Mouse (Mus musculus): Measurements from ENCODE around the gene Senp6. TPM values are rescaled to one million over a fixed set of nuclear protein-coding genes. Genes with fewer than 3 reads are reported as not detected.

The Senp6 gene
- polyA plus RNA-seq, 1 experiment = 6.9 TPM

- Histone ChIP-seq H3K9me3 (ENCODE audit: control insufficient read depth, low read length) (no peaks in the 10 kb centered on the region), H3K36me3 (ENCODE audit: control insufficient read depth) (peaks cover 27% of the 10 kb centered on the region), H3K27me3 (ENCODE audit: control insufficient read depth) (no peaks in the 10 kb centered on the region), H3K4me3 (replicated peaks) (no peak overlapping the region), H3K4me1 (ENCODE audit: control insufficient read depth) (no peaks in the 10 kb centered on the region)
- no peak for TF ChIP-seq GATA1 (IDR thresholded peaks at IDR 0.05; ENCODE audit: low read length)
- no peak for TF ChIP-seq TAL1 (IDR thresholded peaks at IDR 0.05; ENCODE audit: low read length)
These were observed 29.6 kb downstream of the Senp6 start for GRCm38 (mm10) chr9:80096325-80096724.

- Histone ChIP-seq H3K27me3 (ENCODE audit: control insufficient read depth) (no peaks in the 10 kb centered on the region), H3K9me3 (ENCODE audit: control insufficient read depth, low read length) (no peaks in the 10 kb centered on the region), H3K4me1 (ENCODE audit: control insufficient read depth) (no peaks in the 10 kb centered on the region), H3K4me3 (replicated peaks) (no peak overlapping the region), H3K36me3 (ENCODE audit: control insufficient read depth) (peaks cover 42% of the 10 kb centered on the region)
- TF ChIP-seq GATA1 (IDR thresholded peaks at IDR 0.05; ENCODE audit: low read length) (no peak), TAL1 (IDR thresholded peaks at IDR 0.05; ENCODE audit: low read length) (no peak)
These were observed 79.4 kb downstream of the Senp6 start for GRCm38 (mm10) chr9:80145992-80146587.

- H3K27me3 ChIP-seq (ENCODE audit: control insufficient read depth) = no peaks in the 10 kb centered on the region
- H3K36me3 ChIP-seq (ENCODE audit: control insufficient read depth) = peaks cover 16% of the 10 kb centered on the region
- H3K4me3 ChIP-seq (replicated peaks) = no peak overlapping the region
- no peaks in the 10 kb centered on the region for H3K4me1 ChIP-seq (ENCODE audit: control insufficient read depth)
- no peaks in the 10 kb centered on the region for H3K9me3 ChIP-seq (ENCODE audit: control insufficient read depth, low read length)
- TF ChIP-seq TAL1 (IDR thresholded peaks at IDR 0.05; ENCODE audit: low read length) (no peak), GATA1 (IDR thresholded peaks at IDR 0.05; ENCODE audit: low read length) (no peak)
These were observed 82.9 kb downstream of the Senp6 start for GRCm38 (mm10) chr9:80149594-80149993.

DNA sequence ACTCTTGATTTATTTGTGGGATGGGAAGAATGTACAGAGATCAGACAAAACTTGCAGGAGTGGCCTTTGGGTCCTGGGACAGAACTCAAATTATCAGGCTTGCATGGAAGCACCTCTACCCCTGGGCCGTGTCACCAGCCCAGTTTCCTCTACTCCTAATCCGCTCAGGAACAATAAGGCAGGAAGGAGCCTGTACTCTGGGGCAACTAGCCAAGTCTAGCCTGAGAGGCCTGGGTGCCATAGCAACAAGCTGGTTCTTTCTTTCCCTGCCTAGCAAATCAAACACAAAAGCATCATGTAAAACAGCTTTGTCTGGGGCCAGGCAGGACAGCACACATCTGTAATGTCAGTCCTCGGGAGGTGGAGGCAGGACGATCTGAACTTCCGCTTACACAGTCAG is 88.6 kb downstream of the Senp6 start:
- no peaks in the 10 kb centered on the region for H3K9me3 ChIP-seq (ENCODE audit: control insufficient read depth, low read length)

GRCm38 (mm10) chr9:80156780-80157179 is 90.1 kb downstream of the Senp6 start:
- Histone ChIP-seq H3K4me3 (replicated peaks) (no peak overlapping the region), H3K27me3 (ENCODE audit: control insufficient read depth) (peaks cover 6% of the 10 kb centered on the region), H3K36me3 (ENCODE audit: control insufficient read depth) (peaks cover 2% of the 10 kb centered on the region), H3K9me3 (ENCODE audit: control insufficient read depth, low read length) (no peaks in the 10 kb centered on the region), H3K4me1 (ENCODE audit: control insufficient read depth) (no peaks in the 10 kb centered on the region)
- TF ChIP-seq GATA1 (IDR thresholded peaks at IDR 0.05; ENCODE audit: low read length) (no peak), TAL1 (IDR thresholded peaks at IDR 0.05; ENCODE audit: low read length) (no peak)

More for the DNA sequence above, 88.6 kb downstream of the Senp6 start:
- H3K36me3 ChIP-seq (ENCODE audit: control insufficient read depth) = peaks cover 2% of the 10 kb centered on the region
- no peaks in the 10 kb centered on the region for H3K4me1 ChIP-seq (ENCODE audit: control insufficient read depth)
- TF ChIP-seq TAL1 (IDR thresholded peaks at IDR 0.05; ENCODE audit: low read length) (no peak), GATA1 (IDR thresholded peaks at IDR 0.05; ENCODE audit: low read length) (no peak)
- H3K27me3 ChIP-seq (ENCODE audit: control insufficient read depth) = peaks cover 3% of the 10 kb centered on the region; the same call in 1 of the 2 replicates
- H3K4me3 ChIP-seq (replicated peaks) = no peak overlapping the region

- H3K9me3 ChIP-seq (ENCODE audit: control insufficient read depth, low read length) = no peaks in the 10 kb centered on the region
- H3K4me3 ChIP-seq (replicated peaks) = no peak overlapping the region
- no peaks in the 10 kb centered on the region for H3K4me1 ChIP-seq (ENCODE audit: control insufficient read depth)
- TF ChIP-seq TAL1 (IDR thresholded peaks at IDR 0.05; ENCODE audit: low read length) (no peak), GATA1 (IDR thresholded peaks at IDR 0.05; ENCODE audit: low read length) (no peak)
- peaks cover 13% of the 10 kb centered on the region for H3K27me3 ChIP-seq (ENCODE audit: control insufficient read depth)
- no peaks in the 10 kb centered on the region for H3K36me3 ChIP-seq (ENCODE audit: control insufficient read depth)
These were observed 91.2 kb downstream of the Senp6 start for GRCm38 (mm10) chr9:80157840-80158465.

DNA sequence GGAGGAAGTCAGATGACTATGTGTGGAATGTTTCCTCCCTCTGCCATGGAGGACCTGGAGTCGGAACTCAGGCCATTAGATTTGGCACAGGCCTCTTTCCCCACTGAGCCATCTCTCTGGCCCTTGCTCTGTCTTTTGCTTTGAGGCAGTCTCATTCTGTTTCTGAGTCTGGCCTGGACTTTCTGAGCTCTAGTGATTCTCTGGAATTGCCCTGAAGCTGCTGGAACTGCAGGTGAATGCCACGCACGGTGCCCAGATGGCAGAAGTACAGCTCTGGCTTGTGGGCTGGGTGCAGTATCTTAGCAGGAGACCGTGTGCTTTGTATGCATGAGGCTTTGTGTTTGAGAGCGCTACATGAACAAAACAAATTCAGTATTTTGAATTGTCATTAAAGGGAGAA is 92.2 kb downstream of the Senp6 start:
- H3K27me3 ChIP-seq (ENCODE audit: control insufficient read depth) = peaks cover 23% of the 10 kb centered on the region
- no peak overlapping the region for H3K4me3 ChIP-seq (replicated peaks)

GRCm38 (mm10) chr9:80161451-80161850 is 94.7 kb downstream of the Senp6 start:
- Histone ChIP-seq H3K4me3 (replicated peaks) (no peak overlapping the region), H3K27me3 (ENCODE audit: control insufficient read depth) (peaks cover 27% of the 10 kb centered on the region), H3K4me1 (ENCODE audit: control insufficient read depth) (peaks cover 16% of the 10 kb centered on the region), H3K36me3 (ENCODE audit: control insufficient read depth) (no peaks in the 10 kb centered on the region), H3K9me3 (ENCODE audit: control insufficient read depth, low read length) (no peaks in the 10 kb centered on the region)
- TF ChIP-seq GATA1 (IDR thresholded peaks at IDR 0.05; ENCODE audit: low read length) = no peak
- no peak for TF ChIP-seq TAL1 (IDR thresholded peaks at IDR 0.05; ENCODE audit: low read length)

More for the DNA sequence above, 92.2 kb downstream of the Senp6 start:
- Histone ChIP-seq H3K36me3 (ENCODE audit: control insufficient read depth) (no peaks in the 10 kb centered on the region), H3K9me3 (ENCODE audit: control insufficient read depth, low read length) (no peaks in the 10 kb centered on the region), H3K4me1 (ENCODE audit: control insufficient read depth) (peaks cover under 1% of the 10 kb centered on the region; the same call in 1 of the 2 replicates)
- TF ChIP-seq TAL1 (IDR thresholded peaks at IDR 0.05; ENCODE audit: low read length) (no peak), GATA1 (IDR thresholded peaks at IDR 0.05; ENCODE audit: low read length) (no peak)

- TF ChIP-seq TAL1 (IDR thresholded peaks at IDR 0.05; ENCODE audit: low read length) (no peak), GATA1 (IDR thresholded peaks at IDR 0.05; ENCODE audit: low read length) (no peak)
- H3K27me3 ChIP-seq (ENCODE audit: control insufficient read depth) = peaks cover 27% of the 10 kb centered on the region
- H3K4me1 ChIP-seq (ENCODE audit: control insufficient read depth) = peaks cover 16% of the 10 kb centered on the region
- H3K36me3 ChIP-seq (ENCODE audit: control insufficient read depth) = no peaks in the 10 kb centered on the region
- H3K4me3 ChIP-seq (replicated peaks) = no peak overlapping the region
- H3K9me3 ChIP-seq (ENCODE audit: control insufficient read depth, low read length) = no peaks in the 10 kb centered on the region
These were observed 96.5 kb downstream of the Senp6 start for GRCm38 (mm10) chr9:80163126-80163723.
